Mouse (Mus musculus) forebrain, postnatal 0 days (tissue): ENCODE data around the gene Mpv17l2. TPM values are rescaled to one million over a fixed set of nuclear protein-coding genes. Genes with fewer than 3 reads are reported as not detected.

Experiments
- ATAC-seq: fragments of 200-750 bp; cut with Nextera tagmentation; 2 replicates; pipeline ENCODE4 v1.8.0; 2017; ENCODE audit warnings: mild to moderate bottlenecking, moderate library complexity
- DNase-seq: peaks from one replicate; pipeline ENCODE4 v3.0.0-alpha.2; 2015
- H3K27ac ChIP-seq: fragments of 300-500 bp; sonication (generic); 2 replicates; pipeline ENCODE4 v1.5.1; 2014; ENCODE audit warnings: low read depth, mild to moderate bottlenecking, antibody characterized with exemption, low read length, moderate library complexity, mixed read lengths
- H3K27me3 ChIP-seq: fragments of 300-500 bp; sonication (generic); 2 replicates; pipeline ENCODE4 v1.6.1; 2014; ENCODE audit warnings: mild to moderate bottlenecking, low read length, mixed read lengths; ENCODE audit not compliant: insufficient read depth
- H3K36me3 ChIP-seq: fragments of 300-500 bp; sonication (generic); 2 replicates; pipeline ENCODE4 v1.6.1; 2014; ENCODE audit warnings: mild to moderate bottlenecking, moderate library complexity; ENCODE audit not compliant: insufficient read depth
- H3K4me1 ChIP-seq: fragments of 300-500 bp; sonication (generic); 2 replicates; pipeline ENCODE4 v1.6.1; 2014; ENCODE audit warnings: antibody characterized with exemption; ENCODE audit not compliant: insufficient read depth
- H3K4me2 ChIP-seq: fragments of 300-500 bp; sonication (generic); 2 replicates; pipeline ENCODE4 v1.6.1; 2014; ENCODE audit warnings: low read depth, mild to moderate bottlenecking, moderate library complexity
- H3K4me3 ChIP-seq: fragments of 300-500 bp; sonication (generic); 2 replicates; pipeline ENCODE4 v1.5.1; 2014; ENCODE audit warnings: low read depth, low read length, mixed read lengths
- H3K9ac ChIP-seq: fragments of 300-500 bp; sonication (generic); 2 replicates; pipeline ENCODE4 v1.6.1; 2014; ENCODE audit warnings: mild to moderate bottlenecking
- H3K9me3 ChIP-seq: fragments of 300-500 bp; sonication (generic); 2 replicates; pipeline ENCODE4 v1.6.1; 2016; ENCODE audit warnings: low read length
- CTCF ChIP-seq: sonication (generic); IDR thresholded peaks from 2 replicates; pipeline ENCODE4 v1.5.1; 2016; ENCODE audit warnings: antibody characterized with exemption, control low read depth, low read depth
- WGBS: fragments of 180-500 bp; shearing (Covaris S2); extraction: QIAGEN DNeasy Blood & Tissue Kit; methylation state at CpG from one replicate; pipeline ENCODE4 v1.1.7; 2014; 5-methylcytosine and 5-hydroxymethylcytosine counted together
- polyA plus RNA-seq: library from polyadenylated mRNA; unstranded; fragments of >200 nt; fragmentation: Nextera tagmentation; extraction: Ambion mirVana; gene quantifications from 2 replicates; pipeline ENCODE4 v1.2.1, GENCODE M21; 2015
- total RNA-seq: library from RNA; depleted of rRNA; stranded (reverse); fragments of >200 nt; gene quantifications from 2 replicates; pipeline ENCODE4 v1.2.3, GENCODE M21; 2014

Mpv17l2 gene
- total and polyA plus RNA-seq, 2 experiments from 2014 or later, result 39.9 to 60.4 TPM

- Histone ChIP-seq H3K4me2 (no peak overlapping the region), H3K4me1 (peaks cover 16% of the 10 kb centered on the region; the same call in 1 of the 2 replicates), H3K4me3 (no peak overlapping the region), H3K9ac (no peak overlapping the region), H3K36me3 (peaks cover 70% of the 10 kb centered on the region), H3K9me3 (no peaks in the 10 kb centered on the region), H3K27me3 (no peaks in the 10 kb centered on the region), H3K27ac (no peak overlapping the region)
- ATAC-seq (no peak), DNase-seq (no peak)
- TF ChIP-seq CTCF, result no peak
- WGBS, result 93% methylated on average over 13 of the region's 13 CpGs
These were observed 11.3 kb upstream of the Mpv17l2 start for GRCm38 (mm10) chr8:70772075-70772474.

- H3K4me2 ChIP-seq, result no peak overlapping the region
- no peak overlapping the region for H3K4me3 ChIP-seq
- peaks cover 20% of the 10 kb centered on the region; the same call in 1 of the 2 replicates for H3K4me1 ChIP-seq
- WGBS, result 89% methylated on average over 7 of the region's 7 CpGs
- no peaks in the 10 kb centered on the region for H3K27me3 ChIP-seq
- H3K36me3 ChIP-seq, result peaks cover 71% of the 10 kb centered on the region
- H3K9me3 ChIP-seq, result no peaks in the 10 kb centered on the region
- TF ChIP-seq CTCF, result no peak
- H3K27ac ChIP-seq, result no peak overlapping the region
- H3K9ac ChIP-seq, result no peak overlapping the region
- ATAC-seq (no peak), DNase-seq (no peak)
These were observed 10.5 kb upstream of the Mpv17l2 start for GRCm38 (mm10) chr8:70771217-70771616.

GRCm38 (mm10) chr8:70770748-70771147 lies 10.0 kb upstream of the Mpv17l2 start:
- DNase-seq (no peak), ATAC-seq (no peak)
- 94% methylated on average over 13 of the region's 13 CpGs for WGBS
- TF ChIP-seq CTCF, result no peak
- Histone ChIP-seq H3K4me2 (no peak overlapping the region), H3K27ac (no peak overlapping the region), H3K36me3 (peaks cover 71% of the 10 kb centered on the region), H3K27me3 (no peaks in the 10 kb centered on the region; the same call in 1 of the 2 replicates), H3K9ac (no peak overlapping the region), H3K9me3 (no peaks in the 10 kb centered on the region), H3K4me3 (no peak overlapping the region), H3K4me1 (peaks cover 19% of the 10 kb centered on the region; the same call in 1 of the 2 replicates)

- Histone ChIP-seq H3K36me3 (peaks cover 69% of the 10 kb centered on the region), H3K9me3 (no peaks in the 10 kb centered on the region), H3K27ac (no peak overlapping the region), H3K4me1 (peaks cover 10% of the 10 kb centered on the region; the same call in 1 of the 2 replicates), H3K9ac (no peak overlapping the region), H3K4me2 (no peak overlapping the region), H3K4me3 (no peak overlapping the region), H3K27me3 (no peaks in the 10 kb centered on the region; the same call in 1 of the 2 replicates)
- DNase-seq, result no peak
- 75% methylated on average over 12 of the region's 12 CpGs for WGBS
- ATAC-seq, result no peak
- TF ChIP-seq CTCF, result no peak
These were observed 9.1 kb upstream of the Mpv17l2 start for GRCm38 (mm10) chr8:70769858-70770257.

- peak; percentile 100 for TF ChIP-seq CTCF
- no peaks in the 10 kb centered on the region; the same call in 1 of the 2 replicates for H3K27me3 ChIP-seq
- peaks cover 8% of the 10 kb centered on the region; the same call in 1 of the 2 replicates for H3K4me1 ChIP-seq
- peaks cover 64% of the 10 kb centered on the region for H3K36me3 ChIP-seq
- 7% methylated on average over 26 of the region's 26 CpGs for WGBS
- H3K9ac ChIP-seq, result no peak overlapping the region
- DNase-seq, result peak; percentile 97
- no peak overlapping the region for H3K4me2 ChIP-seq
- no peak overlapping the region for H3K4me3 ChIP-seq
- H3K9me3 ChIP-seq, result no peaks in the 10 kb centered on the region
- ATAC-seq, result peak; percentile 90
- no peak overlapping the region for H3K27ac ChIP-seq
These were observed 8.6 kb upstream of the Mpv17l2 start for GRCm38 (mm10) chr8:70769359-70769758.

GRCm38 (mm10) chr8:70768956-70769355 lies 8.2 kb upstream of the Mpv17l2 start:
- DNase-seq, result no peak
- H3K4me2 ChIP-seq, result no peak overlapping the region
- no peaks in the 10 kb centered on the region; the same call in 1 of the 2 replicates for H3K27me3 ChIP-seq
- 0 out of 2 replicates have a peak, but pooled peaks cover 5% of the 10 kb centered on the region for H3K4me1 ChIP-seq
- no peak overlapping the region for H3K27ac ChIP-seq
- no peak for TF ChIP-seq CTCF
- H3K9ac ChIP-seq, result no peak overlapping the region
- no peaks in the 10 kb centered on the region for H3K9me3 ChIP-seq
- ATAC-seq, result peak; percentile 1; the same call in 1 of the 2 replicates
- 80% methylated on average over 16 of the region's 16 CpGs for WGBS
- H3K36me3 ChIP-seq, result peaks cover 61% of the 10 kb centered on the region
- H3K4me3 ChIP-seq, result no peak overlapping the region

GRCm38 (mm10) chr8:70768231-70768776 lies 7.6 kb upstream of the Mpv17l2 start:
- H3K9ac ChIP-seq, result no peak overlapping the region
- DNase-seq (no peak), ATAC-seq (no peak)
- no peak for TF ChIP-seq CTCF
- H3K4me2 ChIP-seq, result no peak overlapping the region
- no peak overlapping the region for H3K4me3 ChIP-seq
- WGBS, result 95% methylated on average over 32 of the region's 32 CpGs
- H3K9me3 ChIP-seq, result no peaks in the 10 kb centered on the region
- no peaks in the 10 kb centered on the region; the same call in 1 of the 2 replicates for H3K27me3 ChIP-seq
- no peak overlapping the region for H3K27ac ChIP-seq
- H3K36me3 ChIP-seq, result peaks cover 55% of the 10 kb centered on the region
- H3K4me1 ChIP-seq, result 0 out of 2 replicates have a peak, but pooled peaks cover 5% of the 10 kb centered on the region
